In the genomic region with DNA sequence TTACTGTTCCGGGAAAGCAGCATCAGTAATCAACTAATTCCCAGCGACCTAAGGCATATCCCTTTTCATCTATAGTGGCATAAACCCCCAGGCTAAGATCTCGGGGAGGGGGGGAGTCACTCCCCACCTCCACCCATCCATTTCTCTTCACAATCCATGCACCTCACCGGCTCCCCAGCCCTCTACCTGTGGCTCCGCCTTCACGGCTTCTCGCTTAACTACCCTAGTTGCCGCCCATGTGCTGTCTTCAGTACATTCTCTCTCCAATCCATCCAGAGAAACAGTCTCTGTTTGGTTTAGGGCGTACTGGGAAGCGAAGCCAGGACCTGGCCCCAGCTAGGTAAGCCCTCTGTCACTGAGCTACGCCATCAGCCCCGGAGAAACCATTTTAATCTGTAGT, we compare ENCODE assay signal across 9 mouse cellular contexts. TPM values are rescaled to one million over a fixed set of nuclear protein-coding genes. Genes with fewer than 3 reads are reported as not detected.
DNase-seq lines count a peak whose midpoint lies in the region; ATAC-seq lines count a peak whose summit lies in the region.
"Had no signal": no experiment of that assay in that cellular context is flagged by ENCODE, and none has a peak within 500 bp of the region (broad histone marks: within the 10 kb centered on the region; RNA-seq: fewer than 3 reads in every experiment).

No protein-coding gene starts in this region.

- H3K9ac ChIP-seq in hindbrain, embryonic 13.5 days = 0 out of 2 replicates have a peak overlapping the region, but pooled peaks have one; percentile 14
- no peak overlapping the region for H3K9ac ChIP-seq in limb, embryonic 13.5 days

- peaks cover 30% of the 10 kb centered on the region for H3K4me1 ChIP-seq in hindbrain, embryonic 13.5 days (replicated peaks)
- no peaks in the 10 kb centered on the region for H3K4me1 ChIP-seq in limb, embryonic 13.5 days

- 15% methylated on average over 12 of the region's 12 CpGs for WGBS in hindbrain, embryonic 13.5 days
- 14% methylated on average over 12 of the region's 12 CpGs for WGBS in limb, embryonic 13.5 days

- no peaks in the 10 kb centered on the region for H3K36me3 ChIP-seq in hindbrain, embryonic 13.5 days
- no peaks in the 10 kb centered on the region for H3K36me3 ChIP-seq in limb, embryonic 13.5 days

- no peak overlapping the region for H3K27ac ChIP-seq in hindbrain, embryonic 13.5 days
- no peak overlapping the region for H3K27ac ChIP-seq in limb, embryonic 13.5 days
- H3K27ac ChIP-seq: macrophage had no signal

- no peaks in the 10 kb centered on the region for H3K27me3 ChIP-seq in hindbrain, embryonic 13.5 days
- H3K27me3 ChIP-seq in limb, embryonic 13.5 days = peaks cover 24% of the 10 kb centered on the region

- H3K4me2 ChIP-seq in hindbrain, embryonic 13.5 days = peak overlapping the region; percentile 63
- H3K4me2 ChIP-seq in limb, embryonic 13.5 days (replicated peaks) = peak overlapping the region; percentile 88; the same call in 1 of the 2 replicates

- H3K9me3 ChIP-seq in hindbrain, embryonic 13.5 days = no peaks in the 10 kb centered on the region
- H3K9me3 ChIP-seq in limb, embryonic 13.5 days = no peaks in the 10 kb centered on the region

- DNase-seq in urinary bladder, postnatal 25 days (ENCODE audit: low spot score) = peak; percentile 4
- DNase-seq in urinary bladder, postnatal 36 days (ENCODE audit: low spot score in 2 of 2) = no peak
- no peak for DNase-seq in frontal cortex, postnatal 25 days (ENCODE audit: low spot score in 2 of 2)
- no peak for DNase-seq in layer of hippocampus, adult 11-12 months (ENCODE audit: low spot score)
- no peak for DNase-seq in natural killer cell, adult 2 months (ENCODE audit: low spot score in 2 of 2)
- no peak for DNase-seq in lung, postnatal 10 days

- no peak for ATAC-seq in hindbrain, embryonic 13.5 days (ENCODE audit: low FRiP score)
- no peak for ATAC-seq in limb, embryonic 13.5 days (ENCODE audit: low FRiP score, low read depth)

- peak overlapping the region; percentile 89 for H3K4me3 ChIP-seq in hindbrain, embryonic 13.5 days
- no peak overlapping the region for H3K4me3 ChIP-seq in limb, embryonic 13.5 days

RNA-seq across cellular contexts. Expression of gene Dmxl2, which starts 1.4 kb away (rescaled TPM):
- polyA plus RNA-seq in hindbrain, embryonic 13.5 days (2015; fragmentation: Nextera tagmentation; extraction: Ambion mirVana) = 43.3 and 44.0 TPM in 2 replicates
- polyA plus RNA-seq in limb, embryonic 13.5 days (2015; fragmentation: Nextera tagmentation; extraction: Ambion mirVana) = 5.2 and 5.4 TPM in 2 replicates

RNA-seq across cellular contexts. Expression of gene Sh2d7, which starts 35.9 kb away (rescaled TPM):
- polyA plus RNA-seq in hindbrain, embryonic 13.5 days (2015; fragmentation: Nextera tagmentation; extraction: Ambion mirVana) = 0.08 TPM in 1 of 2 replicates, not detected in the other
- not detected in 2 replicates for polyA plus RNA-seq in limb, embryonic 13.5 days (2015; fragmentation: Nextera tagmentation; extraction: Ambion mirVana)
- polyA plus RNA-seq: macrophage had no signal

RNA-seq across cellular contexts. Expression of gene Cib2, which starts 57.1 kb away (rescaled TPM):
- 42.4 and 45.2 TPM in 2 replicates for polyA plus RNA-seq in hindbrain, embryonic 13.5 days (2015; fragmentation: Nextera tagmentation; extraction: Ambion mirVana)
- polyA plus RNA-seq in limb, embryonic 13.5 days (2015; fragmentation: Nextera tagmentation; extraction: Ambion mirVana) = 26.1 and 27.3 TPM in 2 replicates
